Mouse (Mus musculus) heart, postnatal 4 days (tissue): ENCODE measurements around the gene Rfx2. TPM values are rescaled to one million over a fixed set of nuclear protein-coding genes. Genes with fewer than 3 reads are reported as not detected.

Experiments
- DNase-seq: peaks from one replicate; pipeline ENCODE4 v3.0.0; 2021
- total RNA-seq, 2 experiments: library from RNA; stranded (reverse); gene quantifications; 2 replicates each; pipeline ENCODE4 v1.2.3; 2021

Rfx2 gene
- total RNA-seq, 2 experiments from 2014 or later: 8.1 to 9.3 TPM

DNA sequence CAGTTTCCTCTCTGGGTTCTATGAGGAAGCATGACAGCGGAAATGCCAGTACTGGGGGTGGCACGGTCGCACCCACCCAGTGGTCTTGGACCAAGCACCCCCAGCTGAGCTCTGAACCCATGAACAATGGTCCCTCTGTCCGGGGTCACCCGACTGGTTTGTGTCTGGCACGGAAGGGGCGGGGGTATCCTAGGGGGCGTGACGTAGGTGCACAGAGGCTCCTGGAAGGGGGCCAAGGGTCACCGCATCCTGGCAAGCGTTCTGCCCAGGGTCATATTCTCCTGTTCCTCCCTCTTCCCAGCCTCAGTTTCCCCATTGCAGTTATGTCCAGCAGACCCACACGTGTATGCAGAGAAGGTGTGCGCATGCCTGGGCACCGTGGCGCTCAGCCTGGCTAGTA, 77.4 kb downstream of the Rfx2 start:
- no peak for DNase-seq

- DNase-seq: peak; percentile 60
Observed at GRCm38 (mm10) chr17:56751404-56752072, 79.3 kb downstream of the Rfx2 start.

GRCm38 (mm10) chr17:56744173-56744572, 86.6 kb downstream of the Rfx2 start:
- no peak for DNase-seq

DNA sequence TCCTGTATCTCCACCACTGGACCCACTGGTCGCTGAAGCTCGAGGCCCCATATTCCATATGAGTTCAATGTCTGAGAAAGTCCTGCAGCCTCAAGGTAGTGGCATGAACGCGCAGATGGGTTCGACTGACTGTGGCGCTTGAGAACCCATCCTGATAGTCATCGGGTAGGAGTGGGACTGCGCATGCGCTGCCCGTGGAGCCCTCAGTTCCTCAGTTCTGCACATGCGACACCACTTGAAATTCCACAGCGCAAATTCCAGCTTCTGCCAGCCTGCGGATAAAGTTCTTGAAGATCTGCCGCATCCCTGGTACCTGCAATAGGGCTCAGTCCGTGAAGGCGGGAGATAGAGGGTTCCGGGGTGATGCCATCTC, 90.0 kb downstream of the Rfx2 start:
- DNase-seq: no peak

DNA sequence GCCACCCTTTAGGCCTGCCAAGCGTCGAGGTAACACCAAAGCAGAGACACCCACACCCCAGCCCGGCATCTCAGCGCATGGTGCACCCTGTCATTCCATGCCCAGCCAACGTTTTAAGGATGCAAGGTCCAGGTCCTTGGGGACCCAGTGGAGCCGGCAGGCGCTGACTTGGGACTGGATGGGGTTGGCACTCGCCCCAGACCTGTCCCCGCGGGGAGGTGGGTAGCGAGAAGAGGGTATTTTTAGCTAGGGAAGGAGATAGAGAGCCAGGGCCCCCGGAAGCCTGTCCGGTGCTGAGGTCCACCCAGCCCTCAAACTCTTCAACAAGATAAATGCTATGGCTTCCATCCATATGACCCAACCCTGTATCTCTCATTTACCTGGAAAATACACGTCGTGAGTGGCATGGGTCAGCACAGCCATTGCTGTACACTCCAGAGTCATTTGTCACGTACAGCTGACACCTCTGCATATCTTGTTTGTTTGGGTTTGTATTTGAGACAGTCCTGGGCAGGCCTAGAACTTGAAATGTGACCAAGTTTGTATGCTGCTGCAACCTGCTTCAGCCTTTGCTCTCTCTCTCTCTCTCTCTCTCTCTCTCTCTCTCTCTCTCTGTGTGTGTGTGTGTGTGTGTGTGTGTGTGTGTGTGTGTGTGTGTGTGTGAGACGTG, 90.6 kb downstream of the Rfx2 start:
- DNase-seq: peak; percentile 83

DNA sequence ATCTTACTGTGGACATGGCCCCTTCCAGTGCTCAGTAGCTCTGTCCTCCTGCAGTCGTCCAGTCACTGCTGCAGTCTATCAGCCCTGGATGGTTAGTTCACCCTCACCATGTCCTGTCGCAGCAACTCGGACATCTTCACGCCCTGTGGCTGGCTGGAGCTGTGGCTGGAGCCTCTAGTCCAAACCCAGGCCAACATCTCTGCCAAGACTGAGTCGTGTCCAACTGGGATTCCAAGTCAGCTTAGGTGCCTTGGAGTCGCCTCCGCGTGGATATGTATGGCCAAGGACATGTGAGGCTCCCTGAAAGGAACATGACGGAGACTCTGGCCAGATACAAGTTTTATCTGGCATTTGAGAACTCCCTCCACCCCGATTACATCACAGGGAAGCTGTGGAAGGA, 92.6 kb downstream of the Rfx2 start:
- DNase-seq: no peak

- no peak for DNase-seq
Observed at GRCm38 (mm10) chr17:56736534-56736933, 94.3 kb downstream of the Rfx2 start.

DNA sequence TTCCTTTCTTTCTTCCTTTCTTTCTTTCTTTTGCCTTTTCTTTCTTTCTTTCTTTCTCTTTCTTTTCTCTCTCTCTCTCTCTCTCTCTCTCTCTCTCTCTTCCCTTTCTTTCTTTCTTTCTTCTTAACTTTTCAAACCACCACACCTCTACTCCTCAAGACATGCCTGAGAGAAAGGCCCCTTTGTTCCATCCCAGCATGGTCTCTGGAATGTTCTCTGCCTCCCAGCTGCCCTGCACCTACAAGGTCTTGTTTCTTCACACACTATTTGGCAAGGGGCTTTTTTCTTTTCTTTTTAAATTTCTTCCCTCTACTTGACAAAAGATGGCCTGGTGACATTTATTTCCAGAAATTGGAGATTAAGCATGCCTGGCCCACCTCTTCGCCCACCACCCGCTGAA, 101.2 kb downstream of the Rfx2 start:
- no peak for DNase-seq

DNA sequence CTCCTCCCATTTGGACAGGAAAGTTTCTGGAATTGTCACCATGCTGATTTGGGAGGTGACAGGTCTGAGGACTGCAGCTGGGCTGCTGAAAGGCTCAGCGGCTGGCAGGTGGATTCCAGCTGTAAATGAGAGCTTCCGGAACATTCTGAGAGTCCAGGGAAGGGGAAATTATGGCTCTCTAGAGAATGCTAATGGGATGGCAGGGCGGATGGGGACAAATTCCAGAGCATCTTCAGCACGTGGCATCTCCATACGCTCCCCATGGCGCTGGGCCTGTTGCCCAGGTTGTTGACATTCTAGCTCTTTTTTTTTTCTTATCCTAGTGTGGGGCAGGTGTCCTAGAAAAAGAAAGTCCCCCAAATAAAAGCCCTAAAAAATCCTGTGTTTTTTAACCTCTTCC, 101.7 kb downstream of the Rfx2 start:
- no peak for DNase-seq

- DNase-seq: peak; percentile 69
Observed at GRCm38 (mm10) chr17:56728117-56728516, 102.7 kb downstream of the Rfx2 start.

GRCm38 (mm10) chr17:56727659-56728058, 103.2 kb downstream of the Rfx2 start:
- no peak for DNase-seq

GRCm38 (mm10) chr17:56727029-56727649, 103.7 kb downstream of the Rfx2 start:
- DNase-seq: no peak

Other genes with a start within 250 kb of the Rfx2 start
- 10 to 100 TPM; 69.2 to 70.0 TPM for gene Safb2, start 246.4 kb downstream of the Rfx2 start, total RNA-seq
- gene Safb, start 246.2 kb downstream of the Rfx2 start, total RNA-seq: 10 to 100 TPM; 89.2 to 92.5 TPM
- 100 to 1,000 TPM; 295 to 325 TPM for gene 2410015M20Rik, start 221.2 kb downstream of the Rfx2 start, total RNA-seq
- gene Rpl36, start 217.6 kb downstream of the Rfx2 start, total RNA-seq: 100 to 1,000 TPM; 921 to 984 TPM
- gene Lonp1, start 204.1 kb downstream of the Rfx2 start, total RNA-seq: 10 to 100 TPM; 89.0 to 90.5 TPM
- gene Catsperd, start 202.9 kb downstream of the Rfx2 start, total RNA-seq: under 1 TPM; 0.17 to 0.20 TPM
- 10 to 100 TPM; 60.5 to 61.8 TPM for gene Ranbp3, start 157.7 kb downstream of the Rfx2 start, total RNA-seq
- 100 to 1,000 TPM; 705 to 809 TPM for gene Ndufa11, start 113.2 kb downstream of the Rfx2 start, total RNA-seq
- gene Vmac, start 113.0 kb downstream of the Rfx2 start, total RNA-seq: 1 to 10 TPM; 5.3 to 8.0 TPM
- 10 to 100 TPM; 22.4 to 22.5 TPM for gene Nrtn, start 73.5 kb downstream of the Rfx2 start, total RNA-seq
- 10 to 100 TPM; 22.8 to 23.5 TPM for gene Dus3l, start 66.3 kb downstream of the Rfx2 start, total RNA-seq
- gene Prr22, start 60.8 kb downstream of the Rfx2 start, total RNA-seq: under 1 TPM; 0.41 to 0.61 TPM
- gene Acsbg2, start 43.4 kb upstream of the Rfx2 start, total RNA-seq: not detected
- gene 1700061G19Rik, start 44.5 kb upstream of the Rfx2 start, total RNA-seq: under 1 TPM; 0.16 to 0.21 TPM
- 10 to 100 TPM; 40.5 to 41.6 TPM for gene Mllt1, start 104.4 kb upstream of the Rfx2 start, total RNA-seq
- not detected for gene Acer1, start 151.1 kb upstream of the Rfx2 start, total RNA-seq
- gene Clpp, start 159.3 kb upstream of the Rfx2 start, total RNA-seq: 10 to 100 TPM; 55.1 to 60.7 TPM
- gene Alkbh7, start 166.3 kb upstream of the Rfx2 start, total RNA-seq: 10 to 100 TPM; 42.3 to 49.3 TPM
- gene Pspn, start 169.0 kb upstream of the Rfx2 start, total RNA-seq: not detected
- gene Gtf2f1, start 180.3 kb upstream of the Rfx2 start, total RNA-seq: 10 to 100 TPM; 36.0 to 36.9 TPM
- not detected for gene Gm17949, start 180.5 kb upstream of the Rfx2 start, total RNA-seq
- gene Khsrp, start 200.5 kb upstream of the Rfx2 start, total RNA-seq: 100 to 1,000 TPM; 112 to 113 TPM
- not detected for gene Slc25a41, start 210.6 kb upstream of the Rfx2 start, total RNA-seq
- gene Crb3, start 228.1 kb upstream of the Rfx2 start, total RNA-seq: under 1 TPM in 1 of 2 experiments, not detected in 1; 0.47 TPM
- 10 to 100 TPM; 78.3 to 81.6 TPM for gene Slc25a23, start 228.8 kb upstream of the Rfx2 start, total RNA-seq
- gene Dennd1c, start 247.5 kb upstream of the Rfx2 start, total RNA-seq: under 1 TPM; 0.69 to 0.70 TPM